Mouse (Mus musculus) liver (tissue): ENCODE measurements around the gene Zcchc9.
A peak's percentile ranks its signal among the peaks of the same experiment; 100 is the strongest.
"Not testable (repeated sequence)": the region's sequence is repeated elsewhere in the genome, so short reads cannot be mapped to it uniquely, and the experiment has no call there.

Experiments used
- DNase-seq: peaks from one replicate; pipeline ENCODE4 v3.0.0-alpha.2; 2020; ENCODE audit warnings: mixed read lengths

Zcchc9 gene

DNA sequence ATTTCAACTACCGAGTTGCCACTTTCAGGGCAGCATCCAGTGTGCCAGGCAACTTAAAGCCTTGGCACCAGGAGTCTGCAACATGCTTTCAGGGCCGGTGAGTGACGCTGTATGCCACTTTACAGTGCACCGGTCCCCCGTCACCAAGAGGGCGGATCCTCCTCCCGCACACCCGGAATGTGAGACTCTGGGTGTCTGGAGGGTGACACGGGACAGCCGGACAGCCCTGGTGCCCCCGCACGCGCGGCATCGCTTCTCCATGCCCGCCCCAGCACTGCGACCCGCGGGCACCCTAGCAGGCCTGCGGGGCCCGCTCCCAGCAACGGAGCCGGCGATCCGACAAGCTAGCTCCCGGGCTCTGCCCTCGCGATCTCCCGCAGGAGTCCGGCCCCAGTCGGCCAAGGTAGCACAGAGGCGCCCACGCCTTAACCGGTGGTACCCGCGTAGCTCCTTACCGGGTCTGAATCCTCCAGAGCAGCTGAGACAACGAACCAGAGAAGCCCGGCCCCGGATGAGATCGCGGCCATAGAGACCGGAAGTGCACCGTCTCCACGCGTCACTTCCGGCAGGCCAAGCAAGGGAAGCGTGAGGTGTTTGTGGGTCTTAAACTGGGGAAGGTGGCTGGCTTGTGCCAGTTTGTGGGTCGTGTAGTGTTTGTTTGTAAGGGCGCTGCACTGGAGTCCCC is at the start of gene Zcchc9:
Gene Zcchc9 (minus strand): TSS at position 551 of the 685 bp plus-strand sequence.
- DNase-seq = peak; percentile 86

DNA sequence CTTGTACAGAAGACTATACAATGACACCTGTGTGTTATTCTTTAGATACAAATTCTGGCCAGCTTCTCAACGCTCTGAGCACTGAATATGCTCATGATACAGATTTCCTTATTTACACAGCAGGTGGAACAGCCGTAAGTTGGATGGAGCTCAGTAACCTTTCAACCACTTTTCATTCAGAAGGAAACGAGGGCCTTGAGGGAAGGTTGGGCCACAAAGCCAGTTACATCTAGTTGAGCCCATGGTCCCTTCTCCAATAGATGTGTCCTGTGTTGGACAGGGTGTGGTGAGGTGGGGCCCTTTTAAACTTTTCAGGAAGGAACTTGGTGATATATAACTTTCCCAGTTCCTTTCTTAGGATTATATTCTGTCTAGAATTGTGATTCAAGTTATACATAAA is 46.9 kb upstream of the Zcchc9 start:
- no peak for DNase-seq

DNA sequence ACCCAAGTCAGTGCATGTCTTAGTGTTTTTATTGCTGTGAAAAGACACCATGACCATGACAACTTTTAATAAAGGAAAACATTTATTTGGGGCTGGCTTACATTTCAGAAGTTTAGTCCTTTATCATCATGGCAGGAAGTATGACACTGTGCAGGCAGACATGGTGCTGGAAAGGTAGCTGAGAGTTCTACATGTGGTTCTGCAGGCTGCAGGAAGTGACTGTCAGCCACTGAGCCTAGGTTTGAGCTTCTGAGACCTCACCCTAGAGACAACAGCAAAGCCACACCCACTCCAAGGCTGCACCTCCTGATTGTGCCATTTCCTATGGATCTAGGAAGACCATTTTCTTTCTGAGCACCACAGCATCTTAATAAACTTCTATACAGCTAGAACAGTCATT is 20.4 kb upstream of the Zcchc9 start:
- DNase-seq = no peak

DNA sequence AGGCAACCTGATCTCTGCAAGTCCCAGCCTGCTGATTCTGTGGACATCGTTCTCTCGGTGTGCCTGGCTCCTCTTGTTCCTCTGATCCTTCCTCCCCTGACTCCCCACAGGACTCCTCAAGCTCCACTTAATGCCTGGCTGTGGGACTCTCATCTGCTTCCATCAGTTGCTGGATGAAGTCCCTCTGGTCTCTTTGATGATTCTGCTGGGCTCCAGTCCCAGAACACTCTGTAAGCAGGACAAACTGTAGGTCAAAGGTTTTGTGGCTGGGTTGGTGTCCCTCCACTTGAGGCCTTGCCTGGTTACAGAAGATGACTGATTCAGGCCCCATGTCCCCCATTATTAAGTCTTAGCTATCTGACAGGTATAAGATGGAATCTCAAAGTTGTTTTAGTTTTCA is 18.6 kb upstream of the Zcchc9 start:
- DNase-seq = no peak

DNA sequence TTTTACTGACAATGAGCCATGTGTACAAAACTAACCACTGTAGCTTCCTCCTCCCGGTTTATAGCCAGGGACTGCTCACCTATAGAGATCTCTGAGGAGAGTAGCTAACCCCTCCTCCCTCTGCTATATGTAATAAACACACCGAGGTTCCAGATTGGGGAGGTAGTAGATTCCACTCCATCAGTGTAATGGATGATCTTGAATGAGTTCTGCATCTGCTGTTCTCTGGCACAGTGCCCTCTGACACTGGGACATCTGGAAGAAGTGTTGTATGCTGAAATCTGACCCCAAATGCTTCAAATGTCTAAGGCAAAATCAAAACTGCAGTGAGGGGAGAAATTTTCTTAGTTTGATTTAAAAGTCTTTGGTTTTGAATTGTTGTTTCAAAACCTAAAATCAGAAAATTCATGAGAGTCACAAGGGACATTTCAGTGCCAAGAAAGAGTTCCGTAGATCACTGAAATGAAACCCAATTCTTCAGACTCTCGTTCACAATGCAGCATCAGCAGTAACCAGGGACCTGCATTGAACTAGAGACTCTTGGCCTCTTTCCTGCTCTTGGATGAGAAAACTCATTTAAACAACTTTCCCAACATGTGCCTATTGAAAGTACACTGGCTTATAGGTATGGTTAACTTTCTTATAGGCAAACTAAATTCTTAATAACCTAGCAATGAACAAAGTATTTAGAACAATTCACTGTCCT is 17.5 kb upstream of the Zcchc9 start:
- no peak for DNase-seq

DNA sequence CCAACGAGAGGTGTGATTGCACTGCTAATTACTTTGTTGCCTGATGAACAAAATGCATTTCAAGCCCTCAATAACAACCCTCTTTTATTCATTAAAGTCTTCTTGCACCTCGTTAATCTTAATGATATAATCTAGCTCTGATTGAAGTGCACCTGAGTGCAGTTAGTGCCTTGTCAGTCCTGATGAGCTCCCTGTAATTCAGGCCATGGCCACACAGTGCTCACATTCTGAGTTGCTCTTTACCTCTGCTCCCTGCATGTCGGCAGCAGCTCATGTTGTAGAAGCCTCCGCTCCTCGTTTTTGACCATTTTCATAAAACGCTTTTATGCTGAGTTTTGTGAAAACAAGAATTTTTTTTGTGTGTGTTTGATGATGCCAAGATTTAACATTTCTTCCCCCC is 16.2 kb upstream of the Zcchc9 start:
- DNase-seq = no peak

DNA sequence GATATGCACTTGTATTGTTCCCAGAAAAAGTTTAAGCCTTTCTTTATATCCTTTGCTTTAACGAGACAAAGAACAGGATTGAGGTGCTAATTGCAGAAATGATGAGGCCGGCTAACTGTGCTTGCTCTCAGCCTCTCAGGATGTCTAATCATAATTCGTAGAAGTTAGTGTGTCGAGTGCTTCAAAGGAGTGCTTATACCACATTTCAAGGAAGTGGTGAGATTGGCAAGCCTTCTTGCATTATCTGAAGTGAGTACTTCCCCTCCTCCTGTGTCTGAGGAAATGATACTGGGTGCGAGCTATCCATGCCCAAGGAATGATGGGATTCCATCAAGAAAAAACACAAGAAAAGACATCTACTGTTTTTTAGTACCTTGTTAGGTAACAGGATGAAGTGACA is 7.2 kb upstream of the Zcchc9 start:
- no peak for DNase-seq

DNA sequence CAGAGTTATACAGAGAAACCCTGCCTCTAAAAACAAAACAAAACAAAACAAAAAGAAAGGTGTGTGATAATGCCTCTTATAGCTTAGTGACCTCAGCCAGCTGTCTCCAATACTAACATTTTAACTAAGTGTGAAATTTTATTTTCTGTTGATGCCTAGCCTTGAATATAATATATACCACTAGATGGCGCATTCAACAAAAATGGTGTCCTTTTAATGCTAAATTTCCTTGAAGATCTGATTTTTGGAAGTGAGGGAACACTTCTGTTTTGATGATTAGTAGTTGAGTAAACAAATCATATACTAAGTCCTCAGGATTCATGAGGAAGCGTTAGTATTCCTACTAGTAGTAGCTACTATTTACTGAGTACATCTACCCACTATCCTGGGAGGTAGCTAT is 2.0 kb upstream of the Zcchc9 start:
- DNase-seq = no peak

DNA sequence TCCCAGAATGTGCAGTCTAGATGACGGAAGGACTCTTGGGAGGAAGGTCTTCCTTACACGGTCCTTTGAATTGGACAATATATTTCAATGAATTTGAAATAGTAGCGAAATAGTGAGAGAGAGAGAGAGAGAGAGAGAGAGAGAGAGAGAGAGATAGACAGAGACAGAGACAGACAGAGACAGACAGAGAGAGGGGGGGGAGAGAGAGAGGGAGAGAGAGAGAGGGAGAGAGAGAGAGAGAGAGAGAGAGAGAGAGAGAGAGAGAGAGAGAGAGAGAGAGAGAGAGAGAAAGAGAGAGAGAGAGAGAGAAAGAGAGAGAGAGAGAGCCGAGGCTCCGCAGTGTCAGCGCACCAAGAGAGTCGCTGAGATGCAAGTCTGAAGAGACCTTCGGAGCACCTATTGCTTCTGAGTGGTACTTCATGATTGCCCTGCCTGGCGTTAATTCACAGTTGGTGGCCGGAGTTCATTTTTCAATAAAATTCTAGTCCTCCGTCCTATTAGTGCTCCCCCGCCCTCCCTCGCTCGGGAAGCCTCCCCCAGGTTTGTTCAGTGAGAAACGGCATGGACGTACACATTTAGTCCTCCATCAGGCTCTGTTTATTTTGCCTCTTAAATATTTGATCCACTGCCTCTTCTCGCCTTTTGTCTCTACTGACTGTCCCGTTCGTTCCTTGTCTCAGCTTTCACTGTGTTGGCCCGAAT is 520 bp upstream of the Zcchc9 start:
- DNase-seq = peak; percentile 6

DNA sequence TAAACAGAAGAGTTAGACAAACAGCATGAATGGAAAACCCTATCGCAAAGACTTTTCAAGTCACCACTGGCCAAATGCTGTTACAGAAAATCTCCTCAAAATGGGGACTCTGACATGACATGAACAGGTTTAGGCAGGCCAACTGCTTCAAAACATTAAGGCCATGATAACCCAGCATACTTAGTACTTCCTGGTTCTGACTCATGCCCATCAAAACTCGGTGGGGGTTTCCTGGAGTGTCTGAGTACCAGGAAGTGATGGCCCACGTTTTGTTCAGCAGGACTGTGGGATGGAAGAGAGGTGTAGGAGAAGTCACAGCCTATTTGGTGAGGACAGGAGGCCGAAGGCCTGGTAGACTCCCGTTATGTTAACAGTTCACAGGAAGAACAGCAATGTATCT is 5.8 kb downstream of the Zcchc9 start:
- no peak for DNase-seq

DNA sequence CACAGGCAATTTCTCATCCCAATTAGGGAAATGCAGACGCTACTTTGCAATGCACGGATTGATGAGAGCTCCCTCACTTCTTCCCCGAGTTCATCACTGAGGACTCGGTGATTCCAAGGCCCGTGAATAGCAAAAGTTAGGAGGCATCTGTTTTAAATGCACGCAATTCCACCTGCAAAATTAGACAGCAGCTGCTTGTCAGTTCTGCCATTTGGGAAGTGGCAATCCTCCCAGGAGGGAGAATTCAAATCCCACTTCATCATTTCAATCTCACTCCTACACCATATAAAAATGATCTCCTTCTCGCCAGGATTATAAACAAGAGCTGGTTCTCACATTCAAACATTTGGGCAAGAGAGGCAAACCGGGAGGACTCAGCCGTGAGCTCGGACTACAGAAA is 10.1 kb downstream of the Zcchc9 start:
- no peak for DNase-seq

DNA sequence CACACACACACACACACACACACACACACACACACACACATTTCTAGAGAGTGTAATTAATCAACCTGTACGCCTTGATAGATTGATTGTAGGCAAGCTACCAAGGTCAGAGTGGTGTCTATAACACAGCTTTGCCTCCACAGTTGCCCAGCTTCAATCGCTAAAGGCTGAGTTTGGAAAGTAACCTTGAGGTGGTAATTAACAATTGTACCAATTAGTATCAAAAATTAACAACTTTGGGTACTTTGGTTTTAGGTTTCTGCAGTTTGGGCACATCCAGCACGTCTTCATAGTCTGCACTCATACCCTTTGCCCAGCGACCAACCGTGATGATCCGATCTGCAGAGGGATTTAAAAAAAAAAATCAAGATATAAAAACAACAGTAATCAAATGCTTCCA is 10.6 kb downstream of the Zcchc9 start:
- DNase-seq = no peak

DNA sequence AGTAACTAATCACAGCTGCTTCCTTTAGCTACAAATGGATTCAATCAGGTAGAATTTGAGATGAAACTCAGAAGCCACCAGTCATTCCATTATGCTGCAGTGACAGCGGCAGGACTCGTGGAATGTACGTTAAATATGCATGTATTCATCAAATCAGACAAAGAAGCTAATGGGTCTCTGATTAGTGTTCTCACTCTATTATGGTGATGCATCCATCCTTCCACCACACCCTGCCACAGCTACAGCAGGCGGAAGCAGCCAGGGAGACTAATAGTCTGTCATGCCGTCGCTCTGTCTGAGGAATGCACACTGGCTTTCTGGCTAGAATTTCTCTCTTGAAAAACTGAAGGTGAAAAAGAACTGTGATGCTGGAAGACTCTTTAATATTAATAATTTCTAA is 11.5 kb downstream of the Zcchc9 start:
- DNase-seq = no peak

DNA sequence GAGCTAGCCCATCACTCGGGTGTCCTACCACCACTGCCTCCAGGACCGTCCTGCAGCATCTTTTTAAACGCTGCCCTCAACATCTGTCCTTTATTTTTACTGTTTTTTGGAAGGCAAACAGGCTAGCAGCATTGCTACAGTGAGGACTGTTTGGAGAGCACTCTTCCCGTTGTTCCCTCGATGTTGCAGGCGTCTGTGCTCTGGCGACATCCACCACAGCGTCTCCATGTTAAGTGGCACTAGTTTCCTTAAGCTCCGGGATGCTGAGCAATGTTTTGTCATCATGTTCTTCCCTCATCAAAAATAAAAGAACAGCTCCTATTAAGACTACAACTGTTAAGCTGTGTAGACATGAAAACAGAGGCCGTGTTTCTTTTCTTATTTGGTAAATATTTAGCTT is 11.9 kb downstream of the Zcchc9 start:
- no peak for DNase-seq

DNA sequence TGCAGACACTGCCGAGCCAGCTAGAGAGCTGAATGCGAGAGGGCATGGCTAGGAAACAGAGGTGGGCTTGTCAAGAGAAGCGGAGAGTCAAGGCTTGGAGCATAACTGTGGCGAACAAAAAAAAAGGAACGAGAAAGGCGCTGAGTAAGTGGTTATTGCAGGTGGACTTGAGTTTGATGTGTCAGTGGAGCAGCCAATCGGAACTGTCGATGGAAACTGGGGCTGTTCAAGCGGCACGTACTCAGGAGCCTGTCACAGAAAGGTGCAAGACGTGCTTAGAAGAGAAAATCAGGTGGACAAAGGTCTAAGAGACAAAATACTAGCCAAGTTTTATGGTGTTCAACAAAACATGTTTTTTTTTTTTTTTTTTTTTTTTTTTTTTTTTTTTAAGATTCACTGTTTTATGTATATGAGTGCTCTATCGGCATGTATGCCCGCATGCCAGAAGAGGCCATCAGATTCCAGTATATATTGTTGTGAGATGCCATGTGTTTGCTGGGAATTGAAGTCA is 12.5 kb downstream of the Zcchc9 start:
- no peak for DNase-seq

DNA sequence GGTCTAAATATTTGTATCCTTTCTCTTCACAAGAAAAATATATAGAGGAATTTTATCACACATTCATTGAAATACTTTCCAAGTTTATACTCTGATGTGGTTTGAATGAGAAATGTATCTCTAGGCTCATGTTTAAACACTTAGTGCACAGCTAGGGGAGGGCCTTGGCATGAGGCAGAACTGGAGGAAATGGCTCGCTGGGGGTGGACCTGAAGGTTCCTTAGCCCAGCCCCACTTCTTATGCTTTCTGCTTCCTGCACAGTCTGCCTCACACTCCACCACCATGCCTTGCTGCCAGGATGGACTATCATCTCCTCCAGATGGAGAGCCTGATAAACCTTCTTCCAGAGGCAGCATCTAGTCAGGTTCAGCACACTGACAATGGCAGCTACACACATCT is 15.5 kb downstream of the Zcchc9 start:
- no peak for DNase-seq

DNA sequence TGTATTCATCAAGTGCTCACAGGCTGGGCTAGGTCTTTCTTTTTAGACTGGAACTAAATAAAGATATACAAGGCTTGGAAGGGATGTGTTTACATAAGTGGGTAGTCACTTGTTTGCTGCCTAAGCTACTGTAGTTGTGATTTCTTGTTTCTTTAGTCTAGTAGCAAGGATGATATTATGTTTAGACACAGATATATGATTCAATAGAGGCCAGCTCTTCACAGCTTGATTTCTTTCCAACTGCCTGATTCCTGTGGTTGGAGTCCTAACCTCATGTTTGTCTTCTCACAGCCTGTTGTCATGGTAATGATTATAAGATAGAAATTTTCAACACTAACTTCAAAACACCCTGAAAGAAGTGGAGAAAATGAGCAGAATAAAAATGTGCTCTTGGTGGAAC is 27.6 kb downstream of the Zcchc9 start:
- DNase-seq = no peak

DNA sequence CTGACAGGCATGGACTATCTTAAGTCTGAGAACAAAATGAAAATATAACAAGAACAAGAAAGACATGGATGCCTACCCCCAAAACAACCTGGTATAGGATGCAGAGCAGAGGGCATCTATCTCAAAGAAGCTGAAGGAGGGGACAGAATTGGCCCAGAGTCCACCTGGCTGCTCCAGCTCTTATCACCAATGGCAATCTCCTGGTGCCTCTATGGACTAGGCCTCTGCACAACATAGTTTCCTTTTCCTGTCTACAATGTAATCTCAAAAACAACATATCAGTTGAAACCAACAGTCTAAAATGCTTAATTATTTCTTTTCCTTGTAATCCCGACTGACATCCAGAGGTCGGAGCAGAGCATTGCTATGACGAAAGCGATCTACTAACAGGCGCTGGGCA is 29.4 kb downstream of the Zcchc9 start:
- DNase-seq = no peak

DNA sequence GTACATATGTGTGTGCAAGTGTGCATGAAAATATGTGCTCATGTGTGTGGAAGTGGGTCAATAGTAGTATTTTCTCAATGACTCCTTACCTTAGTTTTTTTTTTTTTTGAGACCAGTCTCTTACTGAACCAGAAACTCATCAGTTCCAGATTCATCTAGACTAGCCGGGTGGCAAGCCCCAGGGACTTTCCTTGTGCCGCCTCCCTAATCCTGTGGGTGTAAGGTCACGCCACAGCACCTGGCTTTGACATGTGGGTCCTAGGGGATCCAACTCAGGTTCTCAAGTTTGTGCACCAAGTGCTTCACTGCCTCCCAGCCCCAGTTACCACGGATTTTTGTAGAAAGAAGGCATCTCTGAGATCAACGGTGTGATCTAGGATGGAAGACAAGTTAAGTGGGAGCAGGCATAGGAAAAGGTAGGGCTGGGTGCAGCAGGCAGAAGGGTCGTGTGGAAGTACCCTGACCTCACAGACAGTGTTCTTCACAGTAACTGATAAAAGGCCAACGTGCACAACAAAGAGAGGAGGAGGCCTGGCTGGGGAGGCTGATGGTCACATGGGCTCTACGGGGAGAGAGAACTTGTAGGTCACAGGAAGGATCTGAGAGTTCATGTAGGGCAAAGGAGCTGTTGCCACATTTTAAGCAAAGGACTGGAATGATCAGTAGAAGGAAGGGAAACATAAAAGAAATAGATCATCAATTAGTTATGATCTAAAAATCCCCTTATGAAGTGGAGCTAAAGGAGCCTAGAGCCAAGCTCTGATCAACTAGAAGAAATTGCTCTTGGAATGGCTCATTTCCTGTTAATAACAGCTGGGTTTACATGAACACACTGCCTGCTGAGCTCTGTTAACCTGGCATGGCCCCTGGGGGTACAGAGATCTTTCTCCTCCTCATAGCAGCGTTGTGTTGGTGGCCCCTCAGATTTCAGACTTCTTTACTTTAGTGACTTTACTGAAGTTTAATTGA is 38.5 kb downstream of the Zcchc9 start:
- no peak for DNase-seq

DNA sequence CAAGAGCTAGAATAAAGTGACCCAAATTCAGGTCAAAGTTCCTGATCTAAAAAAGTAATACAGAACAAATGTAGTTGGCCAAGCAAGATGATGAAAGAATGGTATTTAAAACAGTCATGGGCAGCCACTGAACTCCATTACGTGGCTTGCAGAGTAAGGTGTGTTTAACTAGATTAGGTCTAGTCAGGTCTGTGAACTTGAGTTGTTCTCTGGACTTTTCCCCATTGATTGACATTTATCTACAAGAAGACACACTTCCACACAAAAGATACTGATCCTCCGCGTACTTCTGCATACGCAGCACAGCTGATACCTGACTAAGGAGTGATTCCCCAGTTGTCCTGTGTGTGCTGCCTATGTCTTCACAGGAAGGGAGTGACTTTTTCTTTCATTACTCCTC is 41.9 kb downstream of the Zcchc9 start:
- DNase-seq = no peak

DNA sequence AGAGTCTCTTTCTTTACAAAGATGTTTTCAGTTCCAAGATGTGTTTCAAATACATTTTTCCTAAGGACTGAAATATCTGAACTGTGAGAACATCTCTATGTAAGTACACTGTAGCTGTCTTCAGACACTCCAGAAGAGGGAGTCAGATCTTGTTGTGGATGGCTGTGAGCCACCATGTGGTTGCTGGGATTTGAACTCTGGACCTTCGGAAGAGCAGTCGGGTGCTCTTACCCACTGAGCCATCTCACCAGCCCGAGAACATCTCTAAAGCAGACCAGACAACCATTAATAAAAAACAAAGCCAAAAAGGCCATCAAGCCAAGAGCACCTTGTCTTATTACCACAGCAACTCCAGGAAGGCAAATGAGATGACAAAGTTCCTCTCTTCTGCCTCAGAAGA is 43.9 kb downstream of the Zcchc9 start:
- DNase-seq = not testable (repeated sequence)

DNA sequence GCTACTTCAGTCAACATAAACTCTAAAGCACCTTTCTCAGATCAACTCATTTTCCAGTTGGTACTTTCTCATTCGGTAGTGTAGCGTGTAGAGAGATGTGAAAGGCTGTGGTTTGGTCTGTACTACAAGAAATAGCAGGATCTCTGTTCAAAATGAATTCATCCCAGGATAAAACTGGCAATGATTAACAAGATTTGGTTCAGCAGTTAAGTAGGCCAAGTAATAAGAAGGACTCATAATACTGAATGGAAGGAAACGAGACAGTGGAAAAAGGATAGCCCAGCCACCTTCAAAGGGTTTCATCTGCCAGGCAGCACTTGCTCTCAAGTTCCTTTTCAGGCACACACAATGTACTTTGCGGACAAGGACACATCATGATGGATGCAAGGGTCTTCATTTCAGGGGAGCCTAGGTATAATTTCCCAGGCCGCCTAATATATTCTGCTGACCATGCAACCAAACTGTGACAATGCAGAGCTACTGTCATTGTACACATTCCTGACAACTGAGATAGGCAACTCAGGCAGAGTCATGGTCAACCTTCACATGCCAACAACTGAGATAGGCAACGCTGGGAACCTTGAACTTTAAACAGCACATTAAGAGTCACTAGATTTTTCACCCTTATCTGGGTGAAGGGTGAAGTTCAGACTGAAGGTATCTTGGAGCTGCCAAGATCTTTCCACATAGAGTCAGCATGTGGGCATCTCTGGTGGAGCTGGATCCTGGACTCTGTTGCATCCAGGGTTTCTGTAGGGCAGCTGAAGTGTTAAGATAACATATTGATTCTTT is 45.7 kb downstream of the Zcchc9 start:
- DNase-seq = no peak
